Mouse (Mus musculus): ENCODE results near the gene Kcng1. TPM values are rescaled to one million over a fixed set of nuclear protein-coding genes. Genes with fewer than 3 reads are reported as not detected.

Gene Kcng1
- polyA plus RNA-seq, 1 experiment from 2014 or later: 2.1 TPM

GRCm38 (mm10) chr2:168292521-168292920, 11.0 kb upstream of the Kcng1 start:
- Histone ChIP-seq H3K27me3 (no peaks in the 10 kb centered on the region), H3K9ac (no peak overlapping the region), H3K4me2 (replicated peaks) (no peak overlapping the region), H3K36me3 (no peaks in the 10 kb centered on the region), H3K4me1 (peaks cover 6% of the 10 kb centered on the region; the same call in 1 of the 2 replicates), H3K9me3 (replicated peaks) (no peaks in the 10 kb centered on the region), H3K27ac (replicated peaks) (no peak overlapping the region), H3K4me3 (replicated peaks) (no peak overlapping the region)
- WGBS: 31% methylated on average over 6 of the region's 6 CpGs
- no peak for ATAC-seq (ENCODE audit: insufficient number of reproducible peaks, low FRiP score, low TSS enrichment, low read depth)

- no peak overlapping the region for H3K4me2 ChIP-seq (replicated peaks)
- H3K36me3 ChIP-seq: no peaks in the 10 kb centered on the region
- H3K4me3 ChIP-seq (replicated peaks): no peak overlapping the region
- H3K27ac ChIP-seq (replicated peaks): no peak overlapping the region
- peaks cover 6% of the 10 kb centered on the region; the same call in 1 of the 2 replicates for H3K4me1 ChIP-seq
- no peaks in the 10 kb centered on the region for H3K9me3 ChIP-seq (replicated peaks)
- no peaks in the 10 kb centered on the region for H3K27me3 ChIP-seq
- WGBS: 21% methylated on average over 10 of the region's 10 CpGs
- H3K9ac ChIP-seq: no peak overlapping the region
- ATAC-seq (ENCODE audit: insufficient number of reproducible peaks, low FRiP score, low TSS enrichment, low read depth): no peak
Measured at GRCm38 (mm10) chr2:168292041-168292440, 10.5 kb upstream of the Kcng1 start.

- H3K4me2 ChIP-seq (replicated peaks): no peak overlapping the region
- H3K27ac ChIP-seq (replicated peaks): no peak overlapping the region
- H3K9ac ChIP-seq: no peak overlapping the region
- no peak overlapping the region for H3K4me3 ChIP-seq (replicated peaks)
- no peaks in the 10 kb centered on the region for H3K36me3 ChIP-seq
- no peak for ATAC-seq (ENCODE audit: insufficient number of reproducible peaks, low FRiP score, low TSS enrichment, low read depth)
- 70% methylated on average over 2 of the region's 2 CpGs for WGBS
- peaks cover 6% of the 10 kb centered on the region; the same call in 1 of the 2 replicates for H3K9me3 ChIP-seq (replicated peaks)
- H3K4me1 ChIP-seq: peaks cover 6% of the 10 kb centered on the region; the same call in 1 of the 2 replicates
- no peaks in the 10 kb centered on the region for H3K27me3 ChIP-seq
Measured at GRCm38 (mm10) chr2:168289851-168290250, 8.3 kb upstream of the Kcng1 start.

- ATAC-seq (ENCODE audit: insufficient number of reproducible peaks, low FRiP score, low TSS enrichment, low read depth): no peak
- H3K4me3 ChIP-seq (replicated peaks): no peak overlapping the region
- H3K9me3 ChIP-seq (replicated peaks): peaks cover 6% of the 10 kb centered on the region; the same call in 1 of the 2 replicates
- 63% methylated on average over 9 of the region's 9 CpGs for WGBS
- H3K4me2 ChIP-seq (replicated peaks): no peak overlapping the region
- H3K27me3 ChIP-seq: no peaks in the 10 kb centered on the region
- H3K9ac ChIP-seq: no peak overlapping the region
- peaks cover 6% of the 10 kb centered on the region; the same call in 1 of the 2 replicates for H3K4me1 ChIP-seq
- no peak overlapping the region for H3K27ac ChIP-seq (replicated peaks)
- H3K36me3 ChIP-seq: no peaks in the 10 kb centered on the region
Measured at GRCm38 (mm10) chr2:168289016-168289415, 7.5 kb upstream of the Kcng1 start.

- no peak overlapping the region for H3K4me3 ChIP-seq (replicated peaks)
- no peak overlapping the region for H3K27ac ChIP-seq (replicated peaks)
- H3K9me3 ChIP-seq (replicated peaks): peaks cover 6% of the 10 kb centered on the region; the same call in 1 of the 2 replicates
- H3K4me1 ChIP-seq: peaks cover 6% of the 10 kb centered on the region; the same call in 1 of the 2 replicates
- ATAC-seq (ENCODE audit: insufficient number of reproducible peaks, low FRiP score, low TSS enrichment, low read depth): no peak
- WGBS: 12% methylated on average over 3 of the region's 3 CpGs
- peaks cover 10% of the 10 kb centered on the region; the same call in 1 of the 2 replicates for H3K27me3 ChIP-seq
- H3K4me2 ChIP-seq (replicated peaks): no peak overlapping the region
- no peaks in the 10 kb centered on the region for H3K36me3 ChIP-seq
- no peak overlapping the region for H3K9ac ChIP-seq
Measured at GRCm38 (mm10) chr2:168286987-168287386, 5.5 kb upstream of the Kcng1 start.

- Histone ChIP-seq H3K4me2 (replicated peaks) (no peak overlapping the region), H3K4me1 (peaks cover 21% of the 10 kb centered on the region), H3K27ac (replicated peaks) (no peak overlapping the region), H3K9ac (no peak overlapping the region), H3K36me3 (no peaks in the 10 kb centered on the region), H3K4me3 (replicated peaks) (no peak overlapping the region), H3K9me3 (replicated peaks) (peaks cover 6% of the 10 kb centered on the region; the same call in 1 of the 2 replicates), H3K27me3 (peaks cover 27% of the 10 kb centered on the region)
- WGBS: 81% methylated on average over 6 of the region's 6 CpGs
- no peak for ATAC-seq (ENCODE audit: insufficient number of reproducible peaks, low FRiP score, low TSS enrichment, low read depth)
Measured at GRCm38 (mm10) chr2:168285143-168285542, 3.6 kb upstream of the Kcng1 start.

- ATAC-seq (ENCODE audit: insufficient number of reproducible peaks, low FRiP score, low TSS enrichment, low read depth): peak; percentile 68
- peaks cover 6% of the 10 kb centered on the region; the same call in 1 of the 2 replicates for H3K9me3 ChIP-seq (replicated peaks)
- H3K4me2 ChIP-seq (replicated peaks): peak overlapping the region; percentile 99
- H3K36me3 ChIP-seq: no peaks in the 10 kb centered on the region
- peak overlapping the region; percentile 58 for H3K4me3 ChIP-seq (replicated peaks)
- peak overlapping the region; percentile 23; the same call in 1 of the 2 replicates for H3K9ac ChIP-seq
- WGBS: 2% methylated on average over 75 of the region's 82 CpGs
- peaks cover 16% of the 10 kb centered on the region for H3K4me1 ChIP-seq
- no peak overlapping the region for H3K27ac ChIP-seq (replicated peaks)
- H3K27me3 ChIP-seq: peaks cover 64% of the 10 kb centered on the region
Measured at GRCm38 (mm10) chr2:168280729-168281581, 581 bp downstream of the Kcng1 start.

GRCm38 (mm10) chr2:168274374-168274935, 7.1 kb downstream of the Kcng1 start:
- 4% methylated on average over 11 of the region's 11 CpGs for WGBS
- H3K9me3 ChIP-seq (replicated peaks): no peaks in the 10 kb centered on the region
- H3K4me3 ChIP-seq (replicated peaks): no peak overlapping the region
- no peak overlapping the region for H3K9ac ChIP-seq
- peaks cover 50% of the 10 kb centered on the region for H3K27me3 ChIP-seq
- no peak for ATAC-seq (ENCODE audit: insufficient number of reproducible peaks, low FRiP score, low TSS enrichment, low read depth)
- H3K4me1 ChIP-seq: peaks cover 7% of the 10 kb centered on the region; the same call in 1 of the 2 replicates
- no peak overlapping the region for H3K27ac ChIP-seq (replicated peaks)
- no peak overlapping the region for H3K4me2 ChIP-seq (replicated peaks)
- H3K36me3 ChIP-seq: no peaks in the 10 kb centered on the region

GRCm38 (mm10) chr2:168273387-168273786, 8.1 kb downstream of the Kcng1 start:
- ATAC-seq (ENCODE audit: insufficient number of reproducible peaks, low FRiP score, low TSS enrichment, low read depth): no peak
- Histone ChIP-seq H3K9ac (no peak overlapping the region), H3K4me1 (peaks cover 10% of the 10 kb centered on the region), H3K4me2 (replicated peaks) (no peak overlapping the region), H3K27me3 (peaks cover 41% of the 10 kb centered on the region), H3K36me3 (no peaks in the 10 kb centered on the region), H3K4me3 (replicated peaks) (no peak overlapping the region), H3K9me3 (replicated peaks) (no peaks in the 10 kb centered on the region), H3K27ac (replicated peaks) (no peak overlapping the region)
- 41% methylated on average over 9 of the region's 9 CpGs for WGBS

- H3K27ac ChIP-seq (replicated peaks): no peak overlapping the region
- peaks cover 5% of the 10 kb centered on the region for H3K4me1 ChIP-seq
- H3K4me2 ChIP-seq (replicated peaks): peak overlapping the region; percentile 27
- H3K27me3 ChIP-seq: peaks cover under 1% of the 10 kb centered on the region; the same call in 1 of the 2 replicates
- no peaks in the 10 kb centered on the region for H3K36me3 ChIP-seq
- no peak overlapping the region for H3K4me3 ChIP-seq (replicated peaks)
- WGBS: 32% methylated on average over 7 of the region's 7 CpGs
- no peaks in the 10 kb centered on the region for H3K9me3 ChIP-seq (replicated peaks)
- ATAC-seq (ENCODE audit: insufficient number of reproducible peaks, low FRiP score, low TSS enrichment, low read depth): no peak
- no peak overlapping the region for H3K9ac ChIP-seq
Measured at GRCm38 (mm10) chr2:168268033-168268432, 13.5 kb downstream of the Kcng1 start.

- ATAC-seq (ENCODE audit: insufficient number of reproducible peaks, low FRiP score, low TSS enrichment, low read depth): no peak; the same call in 1 of the 2 replicates
- H3K4me3 ChIP-seq (replicated peaks): no peak overlapping the region
- no peak overlapping the region for H3K27ac ChIP-seq (replicated peaks)
- no peaks in the 10 kb centered on the region for H3K36me3 ChIP-seq
- no peak overlapping the region for H3K9ac ChIP-seq
- WGBS: 65% methylated on average over 10 of the region's 10 CpGs
- H3K9me3 ChIP-seq (replicated peaks): no peaks in the 10 kb centered on the region
- no peaks in the 10 kb centered on the region for H3K4me1 ChIP-seq
- H3K27me3 ChIP-seq: no peaks in the 10 kb centered on the region; the same call in 1 of the 2 replicates
- no peak overlapping the region for H3K4me2 ChIP-seq (replicated peaks)
Measured at GRCm38 (mm10) chr2:168260900-168261299, 20.6 kb downstream of the Kcng1 start.

Measured in embryonic facial prominence, embryonic 15.5 days (tissue).